Mouse (Mus musculus) lung, postnatal 14 days (tissue): ENCODE results near the gene Clec11a.
A peak's percentile ranks its signal among the peaks of the same experiment; 100 is the strongest.

ENCODE experiments used
- DNase-seq: peaks from one replicate; pipeline ENCODE4 v3.0.0; 2021

Clec11a gene

GRCm38 (mm10) chr7:44276461-44277249, 30.0 kb downstream of the Clec11a start:
- DNase-seq: no peak

DNA sequence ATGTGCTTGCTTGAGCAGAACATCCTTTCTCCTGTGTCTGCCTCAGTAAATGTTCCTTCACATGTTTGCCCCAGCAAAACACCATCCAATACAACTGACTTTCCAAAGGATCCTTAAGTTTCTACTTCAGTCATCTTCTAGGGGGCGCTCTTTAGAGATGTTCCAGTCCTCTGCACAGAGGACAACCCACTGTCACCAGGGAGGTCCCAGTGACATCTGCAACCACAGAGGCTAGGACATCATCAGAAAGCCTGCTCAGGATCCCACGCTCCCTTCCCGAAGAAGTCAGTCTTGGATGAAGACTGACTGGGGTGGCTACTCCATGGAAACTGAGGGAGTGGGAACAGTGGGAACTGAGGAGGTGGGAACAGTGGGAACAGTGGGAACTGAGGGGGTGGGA, 31.2 kb downstream of the Clec11a start:
- no peak for DNase-seq

DNA sequence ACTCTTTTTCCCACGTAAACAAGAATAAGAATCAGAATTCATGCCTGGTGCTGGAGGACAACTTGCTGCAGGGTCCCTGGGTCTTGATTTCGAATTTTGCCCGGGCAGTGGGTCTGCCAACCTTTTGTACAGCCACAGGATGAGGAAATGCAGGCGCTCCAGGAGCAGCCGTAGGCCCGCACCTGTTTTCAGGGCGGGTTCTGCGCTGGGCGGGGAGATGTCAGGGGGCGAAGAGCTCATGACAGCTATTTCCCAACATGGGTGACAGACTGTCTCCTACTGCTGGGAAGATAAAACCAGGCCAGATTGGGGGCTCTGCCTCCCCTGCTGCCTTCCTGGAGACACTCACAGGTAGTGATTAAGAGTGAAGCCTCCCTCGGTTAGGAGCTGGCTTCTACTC, 32.6 kb downstream of the Clec11a start:
- DNase-seq: no peak

GRCm38 (mm10) chr7:44273446-44273845, 33.3 kb downstream of the Clec11a start:
- no peak for DNase-seq

DNA sequence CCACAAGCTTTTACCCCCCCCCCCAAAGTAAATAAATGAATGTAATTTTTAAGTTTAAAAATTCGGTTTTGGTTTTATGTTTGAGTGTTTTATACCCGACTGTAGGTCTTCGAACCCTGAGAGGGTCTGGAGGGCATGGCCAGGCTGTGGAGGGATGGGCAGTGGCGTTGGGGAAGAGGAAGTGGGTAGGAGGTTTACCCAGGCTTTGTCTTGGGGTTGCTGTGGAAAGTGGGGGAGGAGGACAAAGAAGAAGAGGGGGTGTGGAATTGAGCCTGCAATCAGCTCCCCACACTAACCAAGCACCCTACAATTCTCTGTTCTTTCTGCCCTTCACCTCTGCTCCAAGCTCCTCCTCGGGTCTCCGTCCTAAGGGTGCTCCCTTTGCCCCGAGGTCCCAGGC, 34.2 kb downstream of the Clec11a start:
- DNase-seq: no peak

DNA sequence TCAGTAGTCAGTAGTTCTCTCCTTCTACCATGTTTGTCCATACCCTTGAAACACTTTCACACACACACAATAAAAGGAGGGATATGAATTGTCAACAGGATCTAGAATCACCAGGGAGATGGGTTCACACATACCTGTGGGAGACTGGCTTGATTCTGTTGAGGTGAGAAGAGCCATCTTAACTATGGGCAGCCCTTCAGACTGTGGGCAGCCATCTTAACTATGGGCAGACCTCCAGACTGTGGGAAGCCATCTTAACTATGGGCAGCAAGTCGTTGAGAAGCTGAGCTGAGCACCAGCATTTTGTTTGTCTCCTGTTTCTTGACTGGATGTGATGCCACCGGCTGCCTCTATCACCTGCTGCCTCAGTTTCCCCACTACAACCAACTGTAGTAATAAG, 35.4 kb downstream of the Clec11a start:
- no peak for DNase-seq

- no peak for DNase-seq
Measured at GRCm38 (mm10) chr7:44269397-44269796, 37.3 kb downstream of the Clec11a start.

DNA sequence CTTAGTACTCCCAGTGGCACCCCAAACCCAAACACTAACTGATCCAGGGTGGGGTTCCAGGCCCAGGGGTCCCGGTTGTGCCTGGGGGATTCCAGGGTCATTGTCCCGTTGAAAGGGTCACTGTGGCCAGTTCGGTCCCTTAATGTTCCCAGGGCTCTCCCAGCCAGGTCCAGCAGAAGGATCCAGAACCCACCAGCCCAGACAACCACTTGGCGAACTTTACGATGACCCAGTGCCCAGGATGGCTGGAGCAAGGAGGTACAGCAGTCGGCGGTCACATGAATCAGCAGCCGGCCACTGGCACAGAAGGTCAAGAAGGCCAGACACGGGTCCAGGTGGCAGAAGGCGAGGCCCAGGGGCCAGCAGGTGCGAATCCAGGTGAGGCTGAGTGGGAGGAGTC, 38.6 kb downstream of the Clec11a start:
- no peak for DNase-seq

- peak; percentile 96 for DNase-seq
Measured at GRCm38 (mm10) chr7:44262791-44263643, 43.7 kb downstream of the Clec11a start.

DNA sequence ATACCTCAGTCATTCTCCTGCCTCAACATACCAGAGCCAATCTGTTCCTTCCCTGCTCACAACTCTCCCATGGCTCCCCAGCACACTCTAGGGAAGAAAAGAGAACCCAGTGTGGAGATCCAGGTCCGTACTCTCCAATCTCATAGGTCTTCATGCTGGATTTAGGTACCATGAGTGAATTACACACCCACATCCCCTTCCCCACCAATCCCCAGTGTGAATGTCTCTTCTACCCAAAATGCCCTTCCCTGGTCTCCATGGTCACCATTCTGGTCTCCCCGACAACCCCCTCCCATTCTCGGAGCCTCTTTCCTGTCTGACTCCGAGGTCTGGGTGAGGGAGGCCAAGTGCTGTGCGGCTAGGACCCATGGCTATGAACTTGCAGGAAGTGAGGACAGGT, 45.6 kb downstream of the Clec11a start, which contains the start of gene Gm15517:
Gm15517 (plus strand) TSS at position 301 of the 400 bp plus-strand sequence.
- no peak for DNase-seq

DNA sequence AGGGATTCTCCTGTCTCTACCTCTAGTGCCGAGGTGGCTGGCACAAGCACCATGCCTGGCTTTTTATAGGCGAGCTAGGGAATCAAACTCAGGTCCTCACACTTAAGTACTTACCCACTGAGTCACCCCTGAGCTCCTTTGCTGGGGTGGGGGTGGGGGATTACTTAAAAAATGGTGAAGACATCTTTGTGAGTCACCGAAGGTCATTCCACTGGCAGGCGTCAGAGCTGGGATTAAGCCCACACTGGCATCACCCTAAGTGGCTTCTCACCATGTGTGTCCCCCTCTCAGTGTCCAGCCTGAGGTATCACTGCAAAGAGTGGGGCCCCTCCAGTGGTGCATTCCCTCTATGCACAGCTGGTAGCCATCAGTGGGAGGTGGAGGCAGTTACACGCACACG, 46.3 kb downstream of the Clec11a start:
- no peak for DNase-seq

DNA sequence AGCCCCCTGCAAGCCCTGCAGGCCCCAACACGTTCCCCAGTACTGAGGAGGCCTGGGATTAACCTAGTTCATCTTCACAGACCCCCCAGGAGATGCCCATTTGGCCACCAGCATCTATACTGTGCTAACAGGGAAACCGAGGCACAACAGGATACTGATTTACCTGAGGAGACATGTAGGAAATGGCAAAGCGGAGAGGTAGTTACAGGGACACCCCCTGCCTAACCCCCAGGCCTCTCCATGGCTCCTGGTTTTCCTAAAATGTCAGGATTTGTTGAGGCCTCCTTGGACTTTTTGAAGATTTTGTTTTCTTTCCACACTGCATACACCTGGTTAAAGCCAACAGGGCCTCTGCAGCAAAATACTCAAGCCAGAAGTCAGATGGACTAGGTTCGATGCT, 49.4 kb downstream of the Clec11a start, which contains the start of gene Acp4:
Acp4 (minus strand) TSS at position 101 of the 400 bp plus-strand sequence.
- no peak for DNase-seq

DNA sequence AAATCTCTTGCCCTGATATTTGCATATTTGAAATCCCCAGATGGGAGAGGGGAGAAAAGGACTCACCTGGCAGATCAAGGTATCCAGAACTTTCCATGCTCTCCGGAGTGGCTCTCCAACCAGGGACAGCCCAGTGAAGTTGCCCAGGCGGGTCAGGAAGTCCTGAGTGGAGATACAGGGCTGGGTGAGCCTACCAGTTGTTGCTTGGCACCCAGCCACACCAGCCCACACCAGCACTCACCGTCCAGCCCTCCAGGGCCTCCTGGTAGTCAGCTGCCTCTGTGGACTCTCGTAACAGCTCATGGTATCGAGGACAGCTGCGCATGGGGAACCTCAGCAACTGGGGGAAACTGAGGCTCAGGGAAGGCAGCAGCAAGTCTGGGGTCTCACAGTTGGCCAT, 51.8 kb downstream of the Clec11a start:
- no peak for DNase-seq

- DNase-seq: no peak
Measured at GRCm38 (mm10) chr7:44253023-44253616, 53.6 kb downstream of the Clec11a start.
